Comparison of ENCODE assay signal across 21 mouse cellular contexts in the genomic region with DNA sequence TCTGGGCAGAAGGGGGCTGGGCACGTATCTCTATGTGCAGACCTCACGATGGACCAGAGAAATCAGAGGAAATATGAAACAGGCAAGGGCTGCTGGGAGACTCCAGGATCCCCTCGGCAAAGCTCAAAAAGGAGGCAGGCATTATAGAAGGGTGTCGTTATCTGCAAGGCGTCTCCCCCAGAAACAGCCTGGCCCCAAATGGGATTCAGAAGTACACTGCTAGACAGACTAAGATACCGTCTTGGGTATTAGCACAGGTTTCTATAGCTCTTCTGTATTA.
DNase-seq lines count a peak whose midpoint lies in the region; ATAC-seq and TF ChIP-seq lines count a peak whose summit lies in the region.
"Had no signal": no experiment of that assay in that cellular context is flagged by ENCODE, and none has a peak within 500 bp of the region (broad histone marks: within the 10 kb centered on the region; RNA-seq: fewer than 3 reads in every experiment).

No protein-coding gene starts in this region.

- peak overlapping the region; percentile 40 for H3K9ac ChIP-seq in forebrain, embryonic 14.5 days (ENCODE audit: low read length)
- no peak overlapping the region for H3K9ac ChIP-seq in hindbrain, embryonic 12.5 days
- H3K9ac ChIP-seq in midbrain, embryonic 12.5 days (replicated peaks): peak overlapping the region; percentile 8; the same call in 1 of the 2 replicates
- H3K9ac ChIP-seq in neural tube, embryonic 15.5 days (replicated peaks): no peak overlapping the region
- no peak overlapping the region for H3K9ac ChIP-seq in heart, adult 2 months (ENCODE audit: low read depth, low read length)
- H3K9ac ChIP-seq: kidney, embryonic 15.5 days; limb, embryonic 15.5 days had no signal

- peak overlapping the region; percentile 81 for H3K27ac ChIP-seq in forebrain, embryonic 14.5 days (ENCODE audit: low read depth, low read length)
- peak overlapping the region; percentile 71 for H3K27ac ChIP-seq in hindbrain, embryonic 12.5 days
- peak overlapping the region; percentile 75 for H3K27ac ChIP-seq in midbrain, embryonic 12.5 days (replicated peaks)
- H3K27ac ChIP-seq in neural tube, embryonic 15.5 days (replicated peaks): peak overlapping the region; percentile 61; the same call in 1 of the 2 replicates
- H3K27ac ChIP-seq in kidney, adult 2 months (ENCODE audit: insufficient read depth, low read depth, low read length): no peak overlapping the region
- H3K27ac ChIP-seq in heart, adult 2 months: no peak overlapping the region
- H3K27ac ChIP-seq: heart, embryonic 10.5 days; kidney, embryonic 15.5 days; limb, embryonic 15.5 days; macrophage had no signal

- peaks cover 16% of the 10 kb centered on the region for H3K4me1 ChIP-seq in forebrain, embryonic 14.5 days (ENCODE audit: control insufficient read depth, insufficient read depth, low read length)
- H3K4me1 ChIP-seq in hindbrain, embryonic 12.5 days: peaks cover 31% of the 10 kb centered on the region
- H3K4me1 ChIP-seq in midbrain, embryonic 12.5 days: peaks cover 28% of the 10 kb centered on the region
- peaks cover 38% of the 10 kb centered on the region for H3K4me1 ChIP-seq in neural tube, embryonic 15.5 days
- H3K4me1 ChIP-seq in kidney, adult 2 months (ENCODE audit: control insufficient read depth, insufficient read depth, low read length): no peaks in the 10 kb centered on the region
- peaks cover 5% of the 10 kb centered on the region; the same call in 1 of the 2 replicates for H3K4me1 ChIP-seq in heart, adult 2 months (ENCODE audit: control insufficient read depth, insufficient read depth, low read length)
- H3K4me1 ChIP-seq: heart, embryonic 10.5 days; limb, embryonic 15.5 days had no signal

- WGBS in forebrain, embryonic 14.5 days: 5% methylated on average over 6 of the region's 6 CpGs
- WGBS in hindbrain, embryonic 12.5 days: 41% methylated on average over 6 of the region's 6 CpGs
- WGBS in midbrain, embryonic 12.5 days: 29% methylated on average over 6 of the region's 6 CpGs
- WGBS in neural tube, embryonic 15.5 days: 19% methylated on average over 6 of the region's 6 CpGs
- WGBS in kidney, adult 2 months: 67% methylated on average over 6 of the region's 6 CpGs
- 76% methylated on average over 6 of the region's 6 CpGs for WGBS in heart, adult 2 months

- intact Hi-C loops in heart, adult 2 months (cut with DNase I): no loop called here

- no peak for TF ChIP-seq CTCF in kidney, adult 2 months (conservative IDR thresholded peaks at IDR 0.05; ENCODE audit: insufficient read depth, insufficient read length, low read depth, low read length)
- no peak for TF ChIP-seq CTCF in heart, adult 2 months (IDR thresholded peaks at IDR 0.05)

- H3K9me3 ChIP-seq in forebrain, embryonic 14.5 days (replicated peaks; ENCODE audit: control insufficient read depth, low read length): no peaks in the 10 kb centered on the region
- no peaks in the 10 kb centered on the region for H3K9me3 ChIP-seq in hindbrain, embryonic 12.5 days (replicated peaks)
- H3K9me3 ChIP-seq in midbrain, embryonic 12.5 days: no peaks in the 10 kb centered on the region
- H3K9me3 ChIP-seq in neural tube, embryonic 15.5 days (replicated peaks): no peaks in the 10 kb centered on the region
- H3K9me3 ChIP-seq: heart, embryonic 10.5 days; kidney, embryonic 15.5 days; limb, embryonic 15.5 days had no signal

- no peak overlapping the region for H3K4me3 ChIP-seq in forebrain, embryonic 14.5 days (ENCODE audit: low read depth, low read length)
- no peak overlapping the region for H3K4me3 ChIP-seq in hindbrain, embryonic 12.5 days
- H3K4me3 ChIP-seq in midbrain, embryonic 12.5 days: no peak overlapping the region
- no peak overlapping the region for H3K4me3 ChIP-seq in neural tube, embryonic 15.5 days (replicated peaks)
- H3K4me3 ChIP-seq in kidney, adult 2 months (ENCODE audit: insufficient read depth, low read depth, low read length): no peak overlapping the region
- H3K4me3 ChIP-seq in heart, adult 2 months: no peak overlapping the region
- H3K4me3 ChIP-seq: heart, embryonic 10.5 days; kidney, embryonic 15.5 days; limb, embryonic 15.5 days had no signal

- no peak for TF ChIP-seq EP300 in heart, adult 2 months (IDR thresholded peaks at IDR 0.05; ENCODE audit: insufficient read depth, low read depth, low read length)

- no peaks in the 10 kb centered on the region for H3K27me3 ChIP-seq in forebrain, embryonic 14.5 days (replicated peaks; ENCODE audit: control insufficient read depth, insufficient read depth, low read length)
- no peaks in the 10 kb centered on the region for H3K27me3 ChIP-seq in hindbrain, embryonic 12.5 days
- H3K27me3 ChIP-seq in midbrain, embryonic 12.5 days: no peaks in the 10 kb centered on the region
- no peaks in the 10 kb centered on the region for H3K27me3 ChIP-seq in neural tube, embryonic 15.5 days (replicated peaks)
- H3K27me3 ChIP-seq in kidney, adult 2 months (replicated peaks; ENCODE audit: control insufficient read depth, insufficient read depth, low read length): no peaks in the 10 kb centered on the region; the same call in 1 of the 2 replicates
- no peaks in the 10 kb centered on the region for H3K27me3 ChIP-seq in heart, adult 2 months (ENCODE audit: control insufficient read depth, insufficient read depth, low read length)
- H3K27me3 ChIP-seq: kidney, embryonic 15.5 days; limb, embryonic 15.5 days; Patski had no signal

- no peak for TF ChIP-seq POLR2A in kidney, adult 2 months (IDR thresholded peaks at IDR 0.05; ENCODE audit: low read depth, low read length)
- no peak for TF ChIP-seq POLR2A in heart, adult 2 months (IDR thresholded peaks at IDR 0.05; ENCODE audit: insufficient read depth, low read depth, low read length)

- no peak for DNase-seq in forebrain, embryonic 14.5 days (ENCODE audit: low spot score)
- no peak for DNase-seq in thymus, postnatal 14 days
- no peak for DNase-seq in kidney, adult 2 months
- no peak for DNase-seq in heart, adult 2 months
- DNase-seq: cerebellum, postnatal 10 days; gastrocnemius, postnatal 25 days; heart, postnatal 10 days; lung, adult 2 months; right cerebral cortex, adult 18-20 months; spleen, adult 18-20 months; thymus, adult 18-20 months had no signal

- peak overlapping the region; percentile 21; the same call in 1 of the 2 replicates for H3K4me2 ChIP-seq in forebrain, embryonic 14.5 days (ENCODE audit: low read length)
- no peak overlapping the region for H3K4me2 ChIP-seq in hindbrain, embryonic 12.5 days (replicated peaks)
- peak overlapping the region; percentile 27 for H3K4me2 ChIP-seq in midbrain, embryonic 12.5 days (replicated peaks)
- no peak overlapping the region for H3K4me2 ChIP-seq in neural tube, embryonic 15.5 days
- H3K4me2 ChIP-seq: kidney, embryonic 15.5 days; limb, embryonic 15.5 days had no signal

- ATAC-seq in forebrain, embryonic 14.5 days: peak; percentile 54
- peak; percentile 30 for ATAC-seq in hindbrain, embryonic 12.5 days (ENCODE audit: low FRiP score)
- peak; percentile 50; the same call in 1 of the 2 replicates for ATAC-seq in midbrain, embryonic 12.5 days (ENCODE audit: low FRiP score, low read depth)
- no peak for ATAC-seq in neural tube, embryonic 15.5 days (ENCODE audit: low FRiP score)
- ATAC-seq: activated CD4-positive, CD25-positive, alpha-beta regulatory T cell, adult 4 months; inflammation-experienced regulatory T-cells, adult 6 months; Patski had no signal

- H3K36me3 ChIP-seq in forebrain, embryonic 14.5 days (ENCODE audit: control insufficient read depth, insufficient read depth, low read length): peaks cover 13% of the 10 kb centered on the region; the same call in 1 of the 2 replicates
- peaks cover 9% of the 10 kb centered on the region for H3K36me3 ChIP-seq in hindbrain, embryonic 12.5 days
- peaks cover 4% of the 10 kb centered on the region; the same call in 1 of the 2 replicates for H3K36me3 ChIP-seq in midbrain, embryonic 12.5 days
- peaks cover 3% of the 10 kb centered on the region; the same call in 1 of the 2 replicates for H3K36me3 ChIP-seq in neural tube, embryonic 15.5 days
- no peaks in the 10 kb centered on the region for H3K36me3 ChIP-seq in kidney, adult 2 months (ENCODE audit: control insufficient read depth, insufficient read depth, low read length)
- H3K36me3 ChIP-seq in heart, adult 2 months (ENCODE audit: control insufficient read depth, insufficient read depth, low read length): no peaks in the 10 kb centered on the region
- H3K36me3 ChIP-seq: kidney, embryonic 15.5 days had no signal

- no peaks in the 10 kb centered on the region for H3K79me2 ChIP-seq in heart, adult 2 months (replicated peaks; ENCODE audit: control insufficient read depth, insufficient read depth, low read length)

Comparison
In these comparisons a context has a peak if more than half of its experiments do, and no peak if none do; other contexts are left out.
1. H3K27ac ChIP-seq: peak in forebrain, embryonic 14.5 days (single experiment), hindbrain, embryonic 12.5 days (single experiment), midbrain, embryonic 12.5 days (single experiment) and neural tube, embryonic 15.5 days (single experiment); none in kidney, adult 2 months (single experiment) and heart, adult 2 months (single experiment).
2. H3K4me2 ChIP-seq: peak in forebrain, embryonic 14.5 days (single experiment) and midbrain, embryonic 12.5 days (single experiment); none in hindbrain, embryonic 12.5 days (single experiment) and neural tube, embryonic 15.5 days (single experiment).
3. H3K9ac ChIP-seq: peak in forebrain, embryonic 14.5 days (single experiment) and midbrain, embryonic 12.5 days (single experiment); none in hindbrain, embryonic 12.5 days (single experiment), neural tube, embryonic 15.5 days (single experiment) and heart, adult 2 months (single experiment).